Mouse (Mus musculus) MEL (cell line): Measurements from ENCODE around the gene Lonp1.

Source experiments
- CHD2 ChIP-seq: IDR thresholded peaks from 2 replicates; pipeline ENCODE4 v1.6.1; 2011; ENCODE audit warnings: low read length, improper control_type of control experiment
- CTCF ChIP-seq, 3 experiments: IDR thresholded peaks in 2 of 3; conservative IDR thresholded peaks in 1 of 3; 2 replicates each; pipeline ENCODE4 v1.5.1; 2011 to 2012; ENCODE audit warnings: low read length in 3 of 3, low read depth in 2 of 3, mild to moderate bottlenecking in 2 of 3, improper control_type of control experiment in 1 of 3, inconsistent platforms in 1 of 3, mixed read lengths in 1 of 3, moderate library complexity in 1 of 3; ENCODE audit not compliant: control insufficient read depth in 1 of 3, insufficient read depth in 1 of 3, poor library complexity in 1 of 3, severe bottlenecking in 1 of 3
- ELF1 ChIP-seq: IDR thresholded peaks from 2 replicates; pipeline ENCODE4 v1.6.1; 2014; ENCODE audit warnings: low read depth, mild to moderate bottlenecking, inconsistent platforms, low read length, improper control_type of control experiment, moderate library complexity
- MYB ChIP-seq: IDR thresholded peaks from 2 replicates; pipeline ENCODE4 v1.6.1; 2011; ENCODE audit warnings: mild to moderate bottlenecking, low read depth, low read length, improper control_type of control experiment
- MYC ChIP-seq: IDR thresholded peaks from 2 replicates; pipeline ENCODE4 v1.6.1; 2011; ENCODE audit warnings: low read depth, mild to moderate bottlenecking, low read length, improper control_type of control experiment, moderate library complexity
- POLR2A ChIP-seq, 2 experiments: IDR thresholded peaks; 2 replicates each; pipeline ENCODE4 v1.6.1; 2011 to 2012; ENCODE audit warnings: low read length in 2 of 2, mild to moderate bottlenecking in 2 of 2, control low read depth in 1 of 2, improper control_type of control experiment in 1 of 2, low read depth in 1 of 2, moderate library complexity in 1 of 2; ENCODE audit not compliant: control insufficient read depth in 1 of 2, insufficient read depth in 1 of 2, poor library complexity in 1 of 2
- POLR2AphosphoS2 ChIP-seq: IDR thresholded peaks from 2 replicates; pipeline ENCODE4 v1.6.1; 2011; ENCODE audit warnings: low read length, improper control_type of control experiment
- RAD21 ChIP-seq: IDR thresholded peaks from 2 replicates; pipeline ENCODE4 v1.6.1; 2011; ENCODE audit warnings: mild to moderate bottlenecking, low read depth, low read length, improper control_type of control experiment
- RCOR1 ChIP-seq: IDR thresholded peaks from 2 replicates; pipeline ENCODE4 v1.6.1; 2012; ENCODE audit warnings: low read depth, mild to moderate bottlenecking, inconsistent platforms, low read length, improper control_type of control experiment
- SIN3A ChIP-seq: IDR thresholded peaks from 2 replicates; pipeline ENCODE4 v1.6.1; 2012; ENCODE audit warnings: low read length, improper control_type of control experiment, inconsistent platforms
- UBTF ChIP-seq: IDR thresholded peaks from 2 replicates; pipeline ENCODE4 v1.6.1; 2012; ENCODE audit warnings: low read depth, mild to moderate bottlenecking, inconsistent platforms, low read length, improper control_type of control experiment, moderate library complexity, borderline replicate concordance; ENCODE audit not compliant: insufficient read depth
- ZC3H11A ChIP-seq: IDR thresholded peaks from 2 replicates; pipeline ENCODE4 v1.6.1; 2012; ENCODE audit warnings: low read depth, mild to moderate bottlenecking, inconsistent platforms, low read length, improper control_type of control experiment
- ZMIZ1 ChIP-seq: IDR thresholded peaks from 2 replicates; pipeline ENCODE4 v1.6.1; 2012; ENCODE audit warnings: low read depth, mild to moderate bottlenecking, inconsistent platforms, low read length, improper control_type of control experiment, moderate library complexity

- no peak for TF ChIP-seq POLR2A (IDR thresholded peaks at IDR 0.05; ENCODE audit: control insufficient read depth in 1 of 2, insufficient read depth in 1 of 2, low read depth in 1 of 2, low read length in 2 of 2, poor library complexity in 1 of 2)
- no peak for TF ChIP-seq CTCF (IDR thresholded peaks at IDR 0.05 in 2 of 3, conservative IDR thresholded peaks at IDR 0.05 in 1 of 3; ENCODE audit: control insufficient read depth in 1 of 3, insufficient read depth in 1 of 3, low read depth in 2 of 3, low read length in 3 of 3, poor library complexity in 1 of 3, severe bottlenecking in 1 of 3)
- no peak for TF ChIP-seq RCOR1
- TF ChIP-seq ZMIZ1: no peak
- TF ChIP-seq POLR2AphosphoS2: no peak; the same call in 1 of the 2 replicates
- no peak for TF ChIP-seq UBTF
- no peak for TF ChIP-seq ELF1
- TF ChIP-seq RAD21: no peak
- TF ChIP-seq CHD2: no peak
- no peak for TF ChIP-seq ZC3H11A
- TF ChIP-seq MYC: no peak
- no peak for TF ChIP-seq SIN3A
- no peak for TF ChIP-seq MYB
These were observed 21.3 kb downstream of the Lonp1 start for GRCm38 (mm10) chr17:56605431-56605830.
